Mouse (Mus musculus) gastrocnemius, postnatal 4 days (tissue): ENCODE measurements around the gene Defb36. TPM values are rescaled to one million over a fixed set of nuclear protein-coding genes. Genes with fewer than 3 reads are reported as not detected.

ENCODE experiments used
- DNase-seq, 2 experiments: peaks; one replicate each; pipeline ENCODE4 v3.0.0; 2021 to 2022; ENCODE audit warnings: low spot score in 2 of 2, mixed read lengths in 2 of 2
- long read RNA-seq, 2 experiments: library from polyadenylated mRNA; stranded (forward); transcript quantifications; one replicate each; pipeline ENCODE4 v2.0.0; 2021
- total RNA-seq, 2 experiments: library from RNA; stranded (reverse); gene quantifications; 2 replicates each; pipeline ENCODE4 v1.2.3; 2021

Defb36 gene
- not detected for total RNA-seq
- long read RNA-seq, experiment 1, result 0 reads
- long read RNA-seq, experiment 2, result 0 reads

DNA sequence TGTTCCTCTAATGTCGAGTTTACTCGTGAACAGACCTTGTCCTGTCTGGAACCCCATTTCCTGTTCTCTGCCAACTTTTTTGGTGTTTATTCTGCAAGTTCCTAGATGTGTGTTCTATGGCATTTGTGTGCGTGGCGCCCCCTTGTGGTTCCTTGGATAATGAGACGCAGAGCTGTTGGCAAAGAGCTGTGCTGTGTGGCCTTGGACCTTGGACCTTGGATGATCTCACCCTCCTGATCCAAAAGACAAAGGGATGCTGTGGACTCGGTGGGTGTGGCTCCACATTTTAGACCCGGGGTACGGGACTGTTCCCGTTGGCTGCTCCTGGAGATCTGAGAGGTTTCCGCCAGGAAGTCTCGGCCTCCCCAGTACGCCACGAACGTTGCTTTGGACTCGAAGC lies at the start of gene Defb36:
TSS of gene Defb36 (plus strand) at position 271 of the 400 bp plus-strand sequence.
- DNase-seq, result peak in 1 of 2 experiments; percentile 48

DNA sequence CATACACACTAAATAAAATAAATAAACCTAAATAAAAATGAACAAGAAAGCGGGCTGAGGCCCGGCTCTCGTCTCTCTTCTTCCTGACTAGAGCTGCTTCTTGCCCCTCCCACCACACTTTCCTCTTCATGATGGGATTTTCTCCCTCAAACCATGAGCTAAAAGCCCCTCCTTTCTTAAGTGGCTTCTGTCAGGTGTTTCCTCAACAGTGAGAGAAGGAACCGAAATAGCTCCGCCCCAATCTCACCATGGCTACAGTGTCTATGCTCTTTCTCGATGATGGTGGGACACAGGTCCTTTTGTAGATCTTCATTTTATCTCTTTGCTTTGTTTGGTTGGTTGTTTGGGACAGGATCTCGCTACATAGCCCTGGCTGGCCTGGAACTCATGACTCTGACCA lies 47.5 kb upstream of the Defb36 start:
- no peak for DNase-seq

GRCm38 (mm10) chr2:152569038-152569437 lies 35.1 kb upstream of the Defb36 start, which contains the start of gene Gm17416:
Gm17416 (plus strand) TSS chr2:152569338.
- DNase-seq, result no peak

DNA sequence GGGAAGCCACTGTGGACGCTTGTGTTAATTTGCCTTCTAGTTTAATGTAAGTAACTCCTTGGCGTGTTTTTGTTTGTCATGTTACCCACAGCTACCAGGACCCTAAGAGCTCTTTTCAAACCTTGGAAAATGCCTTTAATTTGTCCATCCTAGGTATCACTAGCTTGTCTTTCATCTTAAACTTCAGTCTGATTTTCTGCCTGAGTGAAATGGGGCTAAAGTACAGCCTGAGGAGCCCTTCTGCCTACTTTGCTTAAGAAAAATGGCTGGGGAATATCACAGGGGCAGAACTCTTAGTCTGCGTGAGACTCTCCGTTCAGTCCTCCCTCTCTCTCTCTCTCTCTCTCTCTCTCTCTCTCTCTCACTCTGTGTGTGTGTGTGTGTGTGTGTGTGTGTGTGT lies 34.2 kb upstream of the Defb36 start:
- no peak for DNase-seq

- no peak for DNase-seq
Observed at GRCm38 (mm10) chr2:152570313-152570712, 33.8 kb upstream of the Defb36 start.

DNA sequence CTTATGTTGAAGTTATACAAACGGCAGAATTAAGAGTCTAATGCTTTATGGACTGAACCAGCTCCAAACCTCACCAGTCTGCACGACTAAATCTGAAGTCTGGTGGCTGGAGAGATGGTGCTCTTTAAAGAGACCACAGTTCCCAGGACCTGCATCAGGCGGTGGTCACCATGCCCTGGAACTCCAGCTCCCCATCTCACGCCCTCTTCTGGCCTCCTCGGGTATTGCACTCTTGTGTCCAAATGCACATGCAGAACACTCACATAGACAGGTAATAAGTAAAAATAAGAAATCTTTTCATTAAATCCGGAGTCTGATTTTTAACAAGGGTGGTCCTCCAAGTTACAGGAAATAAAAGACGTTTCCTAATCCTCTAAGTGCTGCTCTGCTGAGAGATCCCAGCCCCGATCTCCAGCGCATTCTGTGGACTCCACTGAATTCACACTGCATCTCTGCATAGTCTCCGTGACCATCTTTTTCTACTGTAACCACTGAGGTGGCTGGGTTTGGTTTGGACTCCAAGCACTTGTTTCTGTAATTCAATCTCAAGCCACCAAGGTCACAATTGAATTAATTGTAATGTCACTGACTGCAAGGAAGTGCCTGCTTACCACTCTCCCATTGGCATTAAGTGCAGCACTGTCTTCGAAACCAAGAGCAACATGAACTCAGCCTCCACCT lies 31.9 kb upstream of the Defb36 start, which contains the start of gene Defb21:
TSS of gene Defb21 (plus strand) at position 631 of the 681 bp plus-strand sequence.
- DNase-seq, result no peak

GRCm38 (mm10) chr2:152573484-152573883 lies 30.6 kb upstream of the Defb36 start:
- no peak for DNase-seq

- DNase-seq, result no peak
Observed at GRCm38 (mm10) chr2:152580107-152580506, 24.0 kb upstream of the Defb36 start, which contains the start of gene Defb19. Defb19 (minus strand) TSS chr2:152580312.

- no peak for DNase-seq
Observed at GRCm38 (mm10) chr2:152580612-152581011, 23.5 kb upstream of the Defb36 start.

DNA sequence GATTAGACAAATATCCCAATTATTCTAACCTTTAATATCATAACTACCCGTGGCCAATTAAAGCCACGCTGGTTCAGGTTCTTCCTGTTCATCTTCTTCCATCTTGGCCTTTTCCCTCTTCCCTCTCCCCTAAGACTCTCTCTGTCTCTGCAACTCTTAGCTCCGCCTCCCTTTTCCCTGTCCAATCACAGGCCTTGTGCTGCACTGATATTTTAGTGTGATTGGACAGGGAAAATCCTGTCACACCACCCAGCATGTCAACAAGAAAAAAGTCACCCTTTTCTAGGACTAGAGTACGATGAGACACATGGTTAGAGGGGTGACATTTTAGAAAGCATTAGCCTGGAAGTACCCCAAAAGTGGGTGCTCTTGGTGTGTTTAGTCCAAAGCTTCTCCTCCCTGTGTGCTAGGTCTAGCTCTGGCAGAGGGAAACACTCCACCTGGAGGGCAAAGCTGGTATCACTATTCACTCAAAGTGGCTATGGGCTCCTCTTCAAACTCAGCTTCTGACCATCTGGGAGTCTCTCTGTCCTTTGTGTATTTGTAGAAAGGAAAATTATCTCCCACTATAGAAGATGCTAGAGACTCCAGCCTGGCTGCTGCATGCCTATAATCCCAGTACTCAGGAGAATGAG lies 17.1 kb upstream of the Defb36 start:
- no peak for DNase-seq

DNA sequence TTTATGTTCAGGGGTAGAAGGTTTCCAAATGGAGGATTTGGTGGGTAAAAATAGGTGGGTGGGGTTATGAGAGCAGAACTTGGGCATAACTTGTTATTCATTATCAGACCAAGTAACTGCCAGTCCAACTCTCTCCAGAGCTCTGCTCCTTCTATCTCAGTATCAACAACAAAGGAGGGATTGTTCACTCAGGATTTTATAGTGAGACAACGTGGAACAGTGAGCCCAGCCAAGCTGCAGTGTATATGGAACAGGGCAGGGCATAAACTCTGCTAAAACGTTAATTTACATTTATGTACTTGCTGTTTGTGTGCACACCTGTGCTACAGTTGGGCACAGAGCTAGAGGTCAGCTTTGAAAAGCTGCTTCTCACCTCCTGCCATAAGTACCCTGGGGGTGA lies 15.7 kb upstream of the Defb36 start:
- no peak for DNase-seq

DNA sequence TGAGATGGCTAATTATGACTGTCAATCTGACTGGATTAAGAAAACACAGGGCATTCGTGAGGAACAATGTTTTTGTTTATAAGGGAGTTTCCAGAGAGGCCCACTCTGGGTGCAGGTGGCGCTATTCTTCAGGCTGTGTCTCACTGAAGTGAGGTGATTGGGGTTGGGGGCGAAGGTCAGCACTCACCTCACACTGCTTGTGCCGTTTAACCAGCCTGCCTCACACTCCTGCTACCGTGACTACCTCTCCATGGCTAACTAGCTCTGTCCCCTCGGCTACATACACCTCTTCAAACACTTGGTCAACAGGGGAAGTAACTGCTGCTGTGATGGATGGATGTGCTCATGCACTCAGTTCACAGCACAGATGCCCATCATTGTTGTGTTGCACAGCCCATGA lies 15.1 kb upstream of the Defb36 start:
- no peak for DNase-seq

- DNase-seq, result no peak
Observed at GRCm38 (mm10) chr2:152599299-152599698, 4.8 kb upstream of the Defb36 start, which contains the start of gene Defb45. Defb45 (minus strand) TSS chr2:152599399.

DNA sequence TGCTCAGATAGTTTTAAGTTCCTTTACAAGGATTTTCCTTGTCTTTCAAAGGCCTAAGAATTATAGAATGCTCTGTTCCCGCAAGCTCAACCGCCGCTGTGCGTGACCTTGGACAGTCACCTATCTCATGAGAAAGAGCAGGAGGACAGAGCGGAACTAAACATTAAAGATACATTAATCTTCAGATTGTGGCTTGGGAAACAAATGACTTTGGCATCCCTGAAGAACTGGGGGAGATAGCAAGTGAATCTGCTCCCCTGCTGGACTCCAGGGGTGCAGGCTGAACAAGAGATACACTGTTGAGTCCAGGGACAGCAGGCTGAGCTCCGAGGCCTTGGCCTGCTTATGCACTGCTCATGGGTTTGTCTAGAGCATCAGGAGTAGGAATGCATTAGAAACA lies 4.1 kb upstream of the Defb36 start:
- DNase-seq, result no peak

DNA sequence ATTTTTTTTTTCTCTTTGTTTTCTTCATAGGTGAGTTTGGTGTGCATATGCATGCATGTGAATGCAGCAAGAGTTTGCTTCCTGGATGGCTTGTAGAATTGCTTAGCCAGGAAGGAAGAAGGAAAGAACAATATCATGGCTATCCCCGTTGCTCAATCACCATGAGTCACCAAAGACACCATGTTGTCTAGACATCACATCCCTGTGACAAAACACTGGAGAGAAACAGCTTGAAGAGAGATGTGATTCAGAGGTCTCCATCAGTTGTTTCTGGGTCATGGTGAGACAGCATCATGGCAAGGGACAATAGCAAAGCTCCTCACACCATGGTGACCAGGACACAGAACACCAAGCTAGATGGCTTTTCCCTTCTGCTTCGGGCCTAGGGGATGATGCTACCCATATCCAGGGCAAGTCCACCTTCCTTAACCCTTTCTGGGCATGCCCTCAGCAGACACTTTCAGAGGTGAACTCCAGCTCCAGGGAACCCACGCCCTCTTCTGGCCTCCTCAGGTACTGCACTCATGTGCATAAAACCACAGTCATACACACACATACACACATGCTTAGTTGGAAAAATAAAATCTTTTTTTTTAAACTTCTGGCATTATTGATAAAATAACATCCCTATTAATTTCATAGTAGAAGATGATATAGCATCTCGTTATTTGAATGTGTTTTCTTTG lies 2.7 kb upstream of the Defb36 start:
- DNase-seq, result no peak

DNA sequence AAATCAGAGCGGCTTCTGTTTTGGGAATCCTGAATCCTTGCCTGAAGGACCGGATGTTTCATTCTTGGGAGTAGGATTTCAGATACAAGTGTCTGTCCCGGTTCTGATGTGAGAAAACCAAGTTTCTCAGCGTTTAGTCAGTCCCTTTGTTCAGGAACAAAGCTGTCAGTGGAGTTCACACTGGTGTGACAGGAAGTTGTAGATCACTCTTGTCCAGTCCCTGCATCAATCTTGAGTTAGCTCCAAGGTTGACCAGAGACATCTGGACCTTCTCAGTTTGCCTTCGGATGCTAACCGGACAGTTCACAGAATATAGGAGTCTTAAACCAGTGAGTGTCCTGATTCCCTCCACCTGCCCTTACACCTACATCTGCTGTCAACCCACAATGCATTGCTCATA lies 3.6 kb downstream of the Defb36 start:
- no peak for DNase-seq

DNA sequence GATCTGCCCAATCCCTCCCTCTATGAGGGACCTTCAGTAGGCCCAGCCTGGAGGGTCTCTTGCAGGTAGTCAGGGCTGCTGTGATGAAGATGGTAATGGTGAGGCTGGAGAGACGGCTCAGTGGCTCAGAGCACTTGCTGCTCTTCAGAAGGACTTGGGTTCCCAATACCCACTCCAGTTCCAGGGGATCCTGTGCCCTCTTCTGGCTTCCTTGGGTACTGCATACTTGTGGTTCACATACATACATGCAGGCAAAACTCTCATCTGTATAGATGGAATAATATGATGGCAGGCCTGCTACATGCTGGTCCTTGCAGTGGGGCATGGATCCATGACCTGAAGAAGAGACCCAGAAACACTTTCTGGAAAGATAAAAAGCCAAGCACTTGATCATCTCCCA lies 4.6 kb downstream of the Defb36 start:
- no peak for DNase-seq

DNA sequence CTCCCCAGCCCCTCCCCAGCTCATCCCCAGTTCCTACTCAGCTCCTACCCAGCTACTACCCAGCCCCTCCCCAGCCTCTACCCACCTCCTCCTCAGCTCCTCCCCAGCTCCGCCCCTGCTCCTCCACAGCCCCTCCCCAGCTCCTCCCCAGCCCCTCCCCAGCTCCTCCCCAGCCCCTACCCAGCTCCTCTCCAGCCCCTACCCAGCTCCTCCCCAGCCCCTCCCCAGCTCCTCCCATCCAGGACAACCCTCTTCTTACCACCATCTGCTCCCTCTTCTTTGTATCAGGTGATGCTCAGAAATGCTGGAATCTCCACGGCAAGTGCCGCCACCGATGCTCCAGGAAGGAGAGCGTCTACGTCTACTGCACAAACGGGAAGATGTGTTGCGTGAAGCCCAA lies 8.1 kb downstream of the Defb36 start:
- DNase-seq, result no peak

GRCm38 (mm10) chr2:152615563-152615962 lies 11.4 kb downstream of the Defb36 start:
- peak in 1 of 2 experiments; percentile 48 for DNase-seq

DNA sequence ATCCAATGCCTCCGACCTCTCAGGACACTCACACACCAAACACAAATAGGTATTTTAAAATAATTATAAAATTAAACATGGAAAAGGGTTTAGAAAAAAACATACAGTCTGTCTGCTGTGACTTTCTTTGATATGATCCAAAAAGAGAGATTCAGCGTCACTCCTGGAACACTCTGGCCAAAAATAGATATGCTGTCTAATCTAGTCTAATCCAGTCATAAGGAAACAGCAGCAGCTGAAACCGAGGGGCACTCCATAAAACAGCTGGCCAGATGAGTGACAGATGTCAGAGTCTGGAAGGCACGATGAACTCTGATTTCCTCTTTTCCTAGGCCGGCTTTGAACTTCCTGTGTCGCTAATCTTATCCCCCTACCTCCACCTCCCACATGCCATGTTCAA lies 12.3 kb downstream of the Defb36 start:
- DNase-seq, result no peak

- DNase-seq, result no peak
Observed at GRCm38 (mm10) chr2:152617374-152617773, 13.2 kb downstream of the Defb36 start.
